Mouse (Mus musculus) testis, adult 2 months (tissue): ENCODE results near the gene Atxn1. TPM values are rescaled to one million over a fixed set of nuclear protein-coding genes. Genes with fewer than 3 reads are reported as not detected.

Experiments used
- H3K27ac ChIP-seq: fragments of 200-500 bp; 2 replicates; pipeline ENCODE4 v1.5.1; 2012; ENCODE audit warnings: low read depth, low read length; ENCODE audit not compliant: control insufficient read depth, insufficient read depth
- H3K27me3 ChIP-seq: fragments of 200-500 bp; 2 replicates; pipeline ENCODE4 v1.6.1; 2012; ENCODE audit warnings: mild to moderate bottlenecking, low read length, moderate library complexity; ENCODE audit not compliant: control insufficient read depth, insufficient read depth
- H3K36me3 ChIP-seq: fragments of 200-500 bp; 2 replicates; pipeline ENCODE4 v1.6.1; 2012; ENCODE audit warnings: mild to moderate bottlenecking, low read length; ENCODE audit not compliant: control insufficient read depth, insufficient read depth
- H3K4me1 ChIP-seq: fragments of 200-500 bp; 2 replicates; pipeline ENCODE4 v1.6.1; 2012; ENCODE audit warnings: low read length; ENCODE audit not compliant: control insufficient read depth, insufficient read depth
- H3K4me3 ChIP-seq: fragments of 200-500 bp; 2 replicates; pipeline ENCODE4 v1.5.1; 2012; ENCODE audit warnings: low read depth, mild to moderate bottlenecking, low read length, moderate library complexity, mixed read lengths; ENCODE audit not compliant: control insufficient read depth
- CTCF ChIP-seq: fragments of 200-500 bp; IDR thresholded peaks from 2 replicates; pipeline ENCODE4 v1.5.1; 2012; ENCODE audit warnings: low read depth, mild to moderate bottlenecking, inconsistent platforms, low read length, moderate library complexity; ENCODE audit not compliant: control insufficient read depth, insufficient read depth, insufficient replicate concordance
- POLR2A ChIP-seq: fragments of 200-500 bp; IDR thresholded peaks from 2 replicates; pipeline ENCODE4 v1.6.1; 2012; ENCODE audit warnings: low read depth, mild to moderate bottlenecking, inconsistent platforms, low read length, moderate library complexity; ENCODE audit not compliant: control insufficient read depth
- polyA plus RNA-seq: library from polyadenylated mRNA; depleted of rRNA; stranded (reverse); fragments of >200 nt; gene quantifications from 2 replicates; pipeline ENCODE4 v1.2.3, GENCODE M21; 2012

Gene Atxn1
- polyA plus RNA-seq, 1 experiment, result 3.2 TPM

DNA sequence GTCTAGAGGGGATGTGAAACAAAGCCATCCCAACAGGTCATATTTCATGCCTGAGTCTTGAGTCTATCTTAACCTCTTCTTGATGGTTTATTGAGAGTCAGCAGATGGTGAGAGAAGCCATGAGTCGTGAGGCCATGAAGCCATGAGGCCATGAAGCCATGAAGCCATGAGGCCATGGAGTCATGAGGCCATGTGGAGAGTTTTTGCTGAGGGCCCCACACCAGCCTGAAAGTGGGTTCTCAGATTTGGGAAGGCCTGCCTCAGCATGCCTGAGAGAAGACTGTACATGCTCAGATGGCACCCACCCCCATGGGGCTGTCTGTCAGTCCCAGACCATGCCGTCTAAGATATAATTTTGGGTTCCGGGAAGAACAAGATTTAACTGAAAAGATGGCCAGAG, 229.0 kb downstream of the Atxn1 start:
- Histone ChIP-seq H3K4me3 (no peak overlapping the region), H3K4me1 (no peaks in the 10 kb centered on the region), H3K27me3 (no peaks in the 10 kb centered on the region), H3K27ac (no peak overlapping the region), H3K36me3 (no peaks in the 10 kb centered on the region)
- TF ChIP-seq CTCF (no peak), POLR2A (no peak)

DNA sequence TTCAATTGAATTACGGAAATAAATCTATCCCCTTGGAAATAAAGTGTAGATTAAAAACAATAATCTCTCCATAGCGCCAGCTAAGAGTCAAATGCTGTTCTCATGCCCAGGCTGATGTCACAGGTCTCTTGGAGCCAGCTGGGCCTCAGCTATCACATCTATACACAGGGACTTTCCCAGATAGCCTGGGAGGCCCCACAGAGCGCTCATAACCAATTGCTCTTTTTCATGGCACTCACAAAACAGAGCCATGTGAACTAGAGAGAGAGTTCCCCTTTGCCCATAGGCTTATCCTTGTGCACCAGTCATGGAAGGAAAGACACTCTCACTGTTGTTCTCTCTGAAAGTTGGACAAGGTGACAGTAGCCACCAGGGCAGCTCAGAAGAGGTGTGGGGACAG, 230.3 kb downstream of the Atxn1 start:
- H3K4me1 ChIP-seq, result no peaks in the 10 kb centered on the region
- no peak overlapping the region for H3K4me3 ChIP-seq
- no peaks in the 10 kb centered on the region for H3K36me3 ChIP-seq
- H3K27me3 ChIP-seq, result no peaks in the 10 kb centered on the region
- TF ChIP-seq POLR2A (no peak), CTCF (no peak)
- no peak overlapping the region for H3K27ac ChIP-seq

DNA sequence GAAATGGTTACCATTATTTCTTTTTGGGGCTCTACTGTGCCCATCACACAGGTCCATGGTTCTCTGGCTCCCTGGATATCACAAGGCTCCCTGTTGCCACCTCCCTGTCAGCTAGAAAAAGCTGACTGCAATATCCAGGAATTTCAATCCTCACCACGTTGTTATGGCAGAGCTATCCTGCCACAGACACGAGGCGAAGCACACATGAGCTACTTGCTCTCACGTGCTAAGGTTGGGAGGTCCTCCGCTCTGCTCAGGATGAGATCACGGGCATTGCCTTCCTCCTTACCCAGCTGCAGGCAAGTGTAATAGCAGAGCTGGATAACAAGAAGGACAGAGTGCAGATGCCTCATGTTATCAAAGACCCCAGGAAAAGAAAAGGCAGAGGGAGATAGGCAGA, 232.2 kb downstream of the Atxn1 start:
- no peak overlapping the region for H3K27ac ChIP-seq
- no peak overlapping the region for H3K4me3 ChIP-seq
- no peak for TF ChIP-seq POLR2A
- no peaks in the 10 kb centered on the region for H3K4me1 ChIP-seq
- H3K27me3 ChIP-seq, result no peaks in the 10 kb centered on the region
- H3K36me3 ChIP-seq, result no peaks in the 10 kb centered on the region

DNA sequence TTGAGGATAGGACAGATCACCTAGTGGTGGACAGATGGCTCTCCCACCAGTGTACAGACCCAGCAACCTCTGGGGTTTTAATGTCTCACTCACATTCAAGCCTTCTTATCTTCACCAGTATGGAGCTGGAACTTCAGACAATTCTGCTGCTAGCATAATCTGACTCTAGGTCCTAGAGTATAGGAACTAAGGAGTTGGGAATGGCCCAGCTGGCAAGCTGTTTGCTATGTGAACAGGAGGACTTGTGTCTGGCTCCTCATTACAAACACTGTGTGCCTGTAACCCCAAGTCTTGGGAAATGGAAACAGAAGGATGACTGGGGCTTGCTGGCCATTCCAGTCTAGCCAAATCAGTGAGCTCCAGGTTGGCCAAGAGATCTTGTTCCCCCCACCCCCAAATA, 237.9 kb downstream of the Atxn1 start:
- no peak overlapping the region for H3K4me3 ChIP-seq
- no peaks in the 10 kb centered on the region for H3K27me3 ChIP-seq
- H3K4me1 ChIP-seq, result no peaks in the 10 kb centered on the region
- H3K27ac ChIP-seq, result no peak overlapping the region
- H3K36me3 ChIP-seq, result no peaks in the 10 kb centered on the region
- TF ChIP-seq CTCF (no peak), POLR2A (no peak)

DNA sequence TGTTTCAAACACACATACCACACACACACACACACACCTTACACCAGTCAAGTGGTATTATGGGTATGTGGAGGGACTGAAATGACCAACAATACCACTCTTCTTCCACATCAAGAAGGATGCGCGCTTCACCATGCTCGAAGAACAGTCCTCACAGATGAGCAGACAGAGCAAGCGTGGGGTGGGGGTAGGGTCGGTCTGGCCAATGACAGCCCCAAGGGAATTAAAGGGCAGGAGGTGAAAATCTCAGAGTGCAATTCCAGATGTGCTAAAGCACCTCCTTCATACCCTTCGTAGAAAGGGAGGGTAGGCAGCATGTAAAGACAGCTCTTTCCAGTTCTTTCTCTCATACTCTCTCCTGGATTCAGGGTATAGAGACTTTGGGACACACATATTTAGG, 238.6 kb downstream of the Atxn1 start:
- H3K36me3 ChIP-seq, result no peaks in the 10 kb centered on the region
- H3K27me3 ChIP-seq, result no peaks in the 10 kb centered on the region
- H3K4me1 ChIP-seq, result no peaks in the 10 kb centered on the region
- TF ChIP-seq POLR2A (no peak), CTCF (no peak)
- H3K4me3 ChIP-seq, result no peak overlapping the region
- no peak overlapping the region for H3K27ac ChIP-seq

DNA sequence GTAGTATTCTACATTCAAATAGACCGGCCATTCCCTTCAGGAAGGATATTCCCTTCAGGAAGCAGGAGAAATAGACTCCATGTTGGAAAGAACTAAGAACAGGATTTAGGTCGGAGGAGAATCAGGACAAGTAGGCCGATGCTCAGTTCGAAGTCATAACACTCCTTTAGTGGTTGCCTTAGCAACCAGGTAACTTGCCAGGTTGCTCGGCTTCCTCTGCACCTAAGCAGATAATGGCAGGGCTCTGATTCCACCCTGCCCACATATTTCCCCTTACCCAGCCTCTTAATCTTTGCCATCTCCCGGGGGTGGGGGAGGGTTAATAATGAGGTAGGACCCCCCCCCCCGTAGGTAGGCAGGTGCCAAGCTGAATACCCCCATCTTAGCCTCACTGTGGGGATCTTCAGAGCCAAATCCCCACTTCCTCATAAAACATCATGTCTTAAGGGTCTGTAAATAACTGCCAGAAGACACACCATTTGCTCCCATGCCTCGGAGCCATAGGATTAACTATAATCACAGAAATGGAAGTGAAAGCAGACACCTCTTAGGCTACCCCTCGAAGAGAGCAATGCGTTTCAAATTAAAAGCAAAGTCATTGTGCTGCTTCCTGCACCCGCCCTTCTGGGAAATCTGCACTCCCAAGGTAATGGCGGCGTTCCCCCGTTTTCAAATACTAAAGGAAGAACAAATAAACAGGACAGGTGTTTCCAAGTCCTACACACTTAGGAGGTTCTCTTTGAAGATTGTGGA, 240.1 kb downstream of the Atxn1 start:
- no peak overlapping the region for H3K27ac ChIP-seq
- no peaks in the 10 kb centered on the region for H3K27me3 ChIP-seq
- TF ChIP-seq POLR2A, result no peak
- H3K4me1 ChIP-seq, result no peaks in the 10 kb centered on the region
- H3K36me3 ChIP-seq, result no peaks in the 10 kb centered on the region
- H3K4me3 ChIP-seq, result no peak overlapping the region

DNA sequence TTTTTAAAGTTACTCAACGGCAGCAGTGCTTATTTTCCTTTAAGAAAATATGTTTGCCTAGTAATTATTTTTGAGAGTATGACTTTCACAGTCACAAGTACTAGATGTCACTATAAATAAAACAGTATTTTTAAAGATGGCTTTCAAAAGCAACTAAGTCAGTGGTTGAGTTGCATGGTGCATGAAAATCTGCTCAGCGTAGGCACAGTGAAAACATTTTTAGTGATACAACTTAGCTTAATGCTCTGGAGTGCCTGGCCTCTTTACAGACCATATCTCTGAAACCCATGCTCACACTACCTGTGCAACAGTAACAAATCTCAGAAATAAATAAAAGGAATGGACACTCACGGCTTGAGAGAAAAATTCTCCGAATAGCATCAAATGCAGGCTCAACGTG, 241.9 kb downstream of the Atxn1 start:
- no peak overlapping the region for H3K4me3 ChIP-seq
- H3K4me1 ChIP-seq, result no peaks in the 10 kb centered on the region
- TF ChIP-seq POLR2A (no peak), CTCF (no peak)
- no peak overlapping the region for H3K27ac ChIP-seq
- H3K27me3 ChIP-seq, result no peaks in the 10 kb centered on the region
- no peaks in the 10 kb centered on the region for H3K36me3 ChIP-seq

DNA sequence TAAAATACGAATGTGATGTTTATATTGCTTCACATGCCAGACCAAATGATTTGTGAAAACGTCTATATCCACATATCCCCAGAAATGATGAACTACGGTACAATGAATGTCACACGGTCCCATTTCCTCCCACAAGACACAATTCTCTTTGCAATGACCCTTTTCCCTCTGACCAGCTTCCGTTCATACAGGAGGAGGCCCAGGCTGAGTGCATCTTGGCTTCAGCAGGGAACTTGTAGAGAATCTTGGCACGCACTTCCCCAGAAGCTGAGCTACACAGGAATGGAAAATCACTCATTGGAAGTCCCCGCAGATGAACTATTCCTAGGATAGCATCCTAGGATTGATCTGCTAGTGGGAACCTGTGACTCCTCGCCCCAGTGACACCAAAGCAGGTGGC, 243.2 kb downstream of the Atxn1 start:
- Histone ChIP-seq H3K4me3 (no peak overlapping the region), H3K4me1 (no peaks in the 10 kb centered on the region), H3K27me3 (no peaks in the 10 kb centered on the region), H3K27ac (no peak overlapping the region), H3K36me3 (no peaks in the 10 kb centered on the region)
- TF ChIP-seq POLR2A (no peak), CTCF (no peak)
